Mouse (Mus musculus): Measurements from ENCODE around the gene Vmn1r177. TPM values are rescaled to one million over a fixed set of nuclear protein-coding genes. Genes with fewer than 3 reads are reported as not detected.
"Not testable (repeated sequence)": the region's sequence is repeated elsewhere in the genome, so short reads cannot be mapped to it uniquely, and the experiment has no call there.

The Vmn1r177 gene
- not detected in 2 replicates for polyA plus RNA-seq (2015; fragmentation: Nextera tagmentation; extraction: Ambion mirVana)

- not testable (repeated sequence) for DNase-seq; H3K9me3 ChIP-seq (ENCODE audit: low read length); H3K4me2 ChIP-seq (ENCODE audit: low read depth, low read length); H3K36me3 ChIP-seq (replicated peaks; ENCODE audit: insufficient read depth, low read length); H3K4me3 ChIP-seq (ENCODE audit: low read depth, low read length); H3K27ac ChIP-seq (ENCODE audit: low read depth); H3K9ac ChIP-seq (replicated peaks); ATAC-seq; H3K4me1 ChIP-seq (ENCODE audit: insufficient read depth); H3K27me3 ChIP-seq (ENCODE audit: insufficient read depth, low read length)
- WGBS (ENCODE audit: insufficient replicate concordance), result 0% methylated on average over 1 of the region's 1 CpGs
Measured at GRCm38 (mm10) chr7:23866349-23866748, at the start of gene Vmn1r177. Vmn1r177 (minus strand) TSS chr7:23866449.

GRCm38 (mm10) chr7:23891709-23892108, 25.5 kb upstream of the Vmn1r177 start, which contains the start of gene Vmn1r178:
Vmn1r178 (plus strand) TSS chr7:23892009.
- DNase-seq (no peak), ATAC-seq (no peak)
- no peaks in the 10 kb centered on the region for H3K36me3 ChIP-seq (replicated peaks; ENCODE audit: insufficient read depth, low read length)
- H3K9me3 ChIP-seq (ENCODE audit: low read length), result peaks cover 3% of the 10 kb centered on the region; the same call in 1 of the 2 replicates
- no peaks in the 10 kb centered on the region for H3K27me3 ChIP-seq (ENCODE audit: insufficient read depth, low read length)
- H3K27ac ChIP-seq (ENCODE audit: low read depth), result no peak within 1 kb of the TSS
- H3K9ac ChIP-seq (replicated peaks), result no peak within 1 kb of the TSS
- H3K4me1 ChIP-seq (ENCODE audit: insufficient read depth), result no peaks in the 10 kb centered on the region
- WGBS (ENCODE audit: insufficient replicate concordance), result 71% methylated on average over 1 of the region's 1 CpGs
- H3K4me3 ChIP-seq (ENCODE audit: low read depth, low read length), result no peak within 1 kb of the TSS
- TF ChIP-seq EP300 (IDR thresholded peaks at IDR 0.05; ENCODE audit: low read depth), result no peak
- TF ChIP-seq CTCF (IDR thresholded peaks at IDR 0.05; ENCODE audit: low read depth), result no peak
- H3K4me2 ChIP-seq (ENCODE audit: low read depth, low read length), result no peak within 1 kb of the TSS

- WGBS (ENCODE audit: insufficient replicate concordance), result 47% methylated on average over 3 of the region's 4 CpGs
- DNase-seq; H3K27me3 ChIP-seq (ENCODE audit: insufficient read depth, low read length); ATAC-seq; H3K4me1 ChIP-seq (ENCODE audit: insufficient read depth); H3K9ac ChIP-seq (replicated peaks); H3K9me3 ChIP-seq (ENCODE audit: low read length); H3K27ac ChIP-seq (ENCODE audit: low read depth); H3K4me3 ChIP-seq (ENCODE audit: low read depth, low read length); H3K36me3 ChIP-seq (replicated peaks; ENCODE audit: insufficient read depth, low read length); H3K4me2 ChIP-seq (ENCODE audit: low read depth, low read length): not testable (repeated sequence)
Measured at GRCm38 (mm10) chr7:23876918-23877317, 10.7 kb upstream of the Vmn1r177 start.

- not testable (repeated sequence) for H3K9me3 ChIP-seq (ENCODE audit: low read length); H3K27ac ChIP-seq (ENCODE audit: low read depth); ATAC-seq; H3K4me3 ChIP-seq (ENCODE audit: low read depth, low read length); H3K27me3 ChIP-seq (ENCODE audit: insufficient read depth, low read length); H3K36me3 ChIP-seq (replicated peaks; ENCODE audit: insufficient read depth, low read length); DNase-seq; H3K9ac ChIP-seq (replicated peaks); H3K4me1 ChIP-seq (ENCODE audit: insufficient read depth); H3K4me2 ChIP-seq (ENCODE audit: low read depth, low read length)
- WGBS (ENCODE audit: insufficient replicate concordance), result no CpG with 5 or more reads among the region's 1 CpGs
Measured at GRCm38 (mm10) chr7:23837272-23837671, 29.0 kb downstream of the Vmn1r177 start, which contains the start of gene Vmn1r176. Vmn1r176 (minus strand) TSS chr7:23837372.

Other genes starting within 250 kb of the Vmn1r177 start
- not detected in 2 replicates for gene Vmn1r171, start 235.7 kb downstream of the Vmn1r177 start, polyA plus RNA-seq (2015; fragmentation: Nextera tagmentation; extraction: Ambion mirVana)
- gene Vmn1r172, start 208.1 kb downstream of the Vmn1r177 start, polyA plus RNA-seq (2015; fragmentation: Nextera tagmentation; extraction: Ambion mirVana), result not detected in 2 replicates
- not detected in 2 replicates for gene Vmn1r173, start 165.7 kb downstream of the Vmn1r177 start, polyA plus RNA-seq (2015; fragmentation: Nextera tagmentation; extraction: Ambion mirVana)
- gene Vmn1r174, start 114.2 kb downstream of the Vmn1r177 start, polyA plus RNA-seq (2015; fragmentation: Nextera tagmentation; extraction: Ambion mirVana), result not detected in 2 replicates
- not detected in 2 replicates for gene Vmn1r175, start 55.8 kb downstream of the Vmn1r177 start, polyA plus RNA-seq (2015; fragmentation: Nextera tagmentation; extraction: Ambion mirVana)
- gene Vmn1r176, start 29.1 kb downstream of the Vmn1r177 start, polyA plus RNA-seq (2015; fragmentation: Nextera tagmentation; extraction: Ambion mirVana), result not detected in 2 replicates
- not detected in 2 replicates for gene Vmn1r178, start 25.6 kb upstream of the Vmn1r177 start, polyA plus RNA-seq (2015; fragmentation: Nextera tagmentation; extraction: Ambion mirVana)
- gene Vmn1r179, start 60.5 kb upstream of the Vmn1r177 start, polyA plus RNA-seq (2015; fragmentation: Nextera tagmentation; extraction: Ambion mirVana), result not detected in 2 replicates
- not detected in 2 replicates for gene Vmn1r180, start 84.2 kb upstream of the Vmn1r177 start, polyA plus RNA-seq (2015; fragmentation: Nextera tagmentation; extraction: Ambion mirVana)
- not detected in 2 replicates for gene Vmn1r181, start 108.2 kb upstream of the Vmn1r177 start, polyA plus RNA-seq (2015; fragmentation: Nextera tagmentation; extraction: Ambion mirVana)
- gene V1rd19, start 135.2 kb upstream of the Vmn1r177 start, polyA plus RNA-seq (2015; fragmentation: Nextera tagmentation; extraction: Ambion mirVana), result not detected in 2 replicates
- not detected in 2 replicates for gene Vmn1r183, start 186.8 kb upstream of the Vmn1r177 start, polyA plus RNA-seq (2015; fragmentation: Nextera tagmentation; extraction: Ambion mirVana)
- 3.2 and 4.0 TPM in 2 replicates for gene Zfp180, start 215.5 kb upstream of the Vmn1r177 start, polyA plus RNA-seq (2015; fragmentation: Nextera tagmentation; extraction: Ambion mirVana)
- 0.76 and 0.86 TPM in 2 replicates for gene Zfp112, start 245.9 kb upstream of the Vmn1r177 start, polyA plus RNA-seq (2015; fragmentation: Nextera tagmentation; extraction: Ambion mirVana)